Mouse (Mus musculus) CH12.LX (cell line): Measurements from ENCODE around the gene Ckap2l. TPM values are rescaled to one million over a fixed set of nuclear protein-coding genes. Genes with fewer than 3 reads are reported as not detected.

ENCODE experiments used
- DNase-seq: peaks from one replicate; pipeline ENCODE4 v3.0.0-alpha.2; 2013; ENCODE audit errors: extremely low read depth
- H3K27ac ChIP-seq: 2 replicates; pipeline ENCODE4 v1.5.1; 2012; ENCODE audit warnings: low read depth, mild to moderate bottlenecking, control low read depth, moderate library complexity; ENCODE audit not compliant: insufficient read depth
- H3K27me3 ChIP-seq: replicated peaks from 2 replicates; pipeline ENCODE3; 2012; ENCODE audit warnings: inconsistent platforms
- H3K36me3 ChIP-seq, 2 experiments: replicated peaks in 1 of 2; 2 replicates each; pipeline versions ENCODE3 to v1.6.1; 2012; ENCODE audit warnings: inconsistent platforms in 1 of 2, low read length in 1 of 2, mild to moderate bottlenecking in 1 of 2, mixed read lengths in 1 of 2, moderate library complexity in 1 of 2; ENCODE audit not compliant: control insufficient read depth in 1 of 2, insufficient read depth in 1 of 2
- H3K4me1 ChIP-seq, 2 experiments: 2 replicates each; pipeline ENCODE4 v1.6.1; 2012; ENCODE audit warnings: inconsistent platforms in 1 of 2, moderate library complexity in 1 of 2; ENCODE audit not compliant: insufficient read depth in 2 of 2, control insufficient read depth in 1 of 2
- H3K4me2 ChIP-seq: 2 replicates; pipeline ENCODE4 v1.6.1; 2012; ENCODE audit warnings: low read depth, mild to moderate bottlenecking, control low read depth; ENCODE audit not compliant: poor library complexity, insufficient read depth, severe bottlenecking
- H3K4me3 ChIP-seq, 3 experiments: fragments of 150-350 bp in 1 of 3; sonication (generic) in 1 of 3; replicated peaks in 1 of 3; 2 replicates each; pipeline versions ENCODE3 to v1.5.1; 2011 to 2012; ENCODE audit warnings: low read depth in 2 of 3, low read length in 2 of 3, mild to moderate bottlenecking in 2 of 3, moderate library complexity in 2 of 3, control low read depth in 1 of 3, improper control_type of control experiment in 1 of 3, inconsistent platforms in 1 of 3, mixed read lengths in 1 of 3; ENCODE audit not compliant: poor library complexity in 1 of 3
- H3K79me2 ChIP-seq: replicated peaks from 2 replicates; pipeline ENCODE4 v1.6.1; 2012; ENCODE audit warnings: mild to moderate bottlenecking, moderate library complexity; ENCODE audit not compliant: control insufficient read depth, poor library complexity, insufficient read depth, severe bottlenecking; ENCODE audit errors: extremely low read depth
- H3K9ac ChIP-seq: 2 replicates; pipeline ENCODE4 v1.6.1; 2012; ENCODE audit warnings: low read depth, mild to moderate bottlenecking, control low read depth, moderate library complexity; ENCODE audit not compliant: insufficient read depth
- H3K9me3 ChIP-seq: replicated peaks from 2 replicates; pipeline ENCODE3; 2012; ENCODE audit warnings: low read length, inconsistent platforms, mixed read lengths
- CHD1 ChIP-seq: IDR thresholded peaks from 2 replicates; pipeline ENCODE4 v1.6.1; 2012; ENCODE audit warnings: low read depth, low read length, improper control_type of control experiment, inconsistent platforms
- E2F4 ChIP-seq: IDR thresholded peaks from 2 replicates; pipeline ENCODE4 v1.6.1; 2011; ENCODE audit warnings: low read depth, low read length, improper control_type of control experiment; ENCODE audit not compliant: insufficient replicate concordance
- IRF4 ChIP-seq: IDR thresholded peaks from 2 replicates; pipeline ENCODE4 v1.6.1; 2014; ENCODE audit warnings: low read depth, mild to moderate bottlenecking, inconsistent platforms, low read length, improper control_type of control experiment
- JUN ChIP-seq: IDR thresholded peaks from 2 replicates; pipeline ENCODE4 v1.6.1; 2011; ENCODE audit warnings: low read depth, mild to moderate bottlenecking, low read length, improper control_type of control experiment, moderate library complexity; ENCODE audit not compliant: insufficient read depth
- MAFK ChIP-seq: IDR thresholded peaks from 2 replicates; pipeline ENCODE4 v1.6.1; 2011; ENCODE audit warnings: low read length, improper control_type of control experiment; ENCODE audit not compliant: insufficient replicate concordance
- MEF2A ChIP-seq: IDR thresholded peaks from 2 replicates; pipeline ENCODE4 v1.6.1; 2014; ENCODE audit warnings: low read depth, mild to moderate bottlenecking, inconsistent platforms, low read length, improper control_type of control experiment, borderline replicate concordance
- MXI1 ChIP-seq: IDR thresholded peaks from 2 replicates; pipeline ENCODE4 v1.6.1; 2011; ENCODE audit warnings: mild to moderate bottlenecking, low read depth, low read length, improper control_type of control experiment
- NRF1 ChIP-seq: IDR thresholded peaks from 2 replicates; pipeline ENCODE4 v1.6.1; 2014; ENCODE audit warnings: low read depth, mild to moderate bottlenecking, inconsistent platforms, low read length, improper control_type of control experiment, moderate library complexity
- PAX5 ChIP-seq: IDR thresholded peaks from 2 replicates; pipeline ENCODE4 v1.6.1; 2012; ENCODE audit warnings: low read length, inconsistent platforms, mixed read lengths
- POLR2AphosphoS2 ChIP-seq: IDR thresholded peaks from 2 replicates; pipeline ENCODE4 v1.6.1; 2011; ENCODE audit warnings: low read depth, low read length, improper control_type of control experiment
- RAD21 ChIP-seq: IDR thresholded peaks from 2 replicates; pipeline ENCODE4 v1.6.1; 2011; ENCODE audit warnings: low read depth, mild to moderate bottlenecking, low read length, improper control_type of control experiment, moderate library complexity
- USF2 ChIP-seq: conservative IDR thresholded peaks from 2 replicates; pipeline ENCODE4 v1.6.1; 2011; ENCODE audit warnings: low read depth, low read length, improper control_type of control experiment
- dilution Hi-C: fragments of 300-500 bp; cut with MboI; formaldehyde crosslinking; loops from 2 replicates; pipeline ENCODE4 v1.14.3; 2020; ENCODE audit warnings: low sequenced_read_pairs; ENCODE audit not compliant: extremely low pct_unique_long_range_greater_than_20kb, extremely low pct_ligation_motif_present
- in situ Hi-C: fragments of 300-500 bp; cut with MboI; formaldehyde crosslinking; loops from 3 replicates; pipeline ENCODE4 v1.14.3; 2019; ENCODE audit warnings: low sequenced_read_pairs, low pct_ligation_motif_present, low pct_unique_long_range_greater_than_20kb, mixed read lengths
- polyA plus RNA-seq: library from polyadenylated mRNA; unstranded; fragments of >175 nt; gene quantifications from 2 replicates; pipeline ENCODE4 v1.2.1, GENCODE M21; 2012; ENCODE audit warnings: low read depth; ENCODE audit not compliant: insufficient read length
- total RNA-seq, 2 experiments: library from RNA; depleted of rRNA; stranded (reverse); fragments of 300-350 nt in 1 of 2; fragments of >200 nt in 1 of 2; gene quantifications; 2 replicates each; pipeline ENCODE4 v1.2.3; 2012 to 2014

The Ckap2l gene
- total and polyA plus RNA-seq, 3 experiments: 13.3 to 35.6 (median 23.6) TPM

DNA sequence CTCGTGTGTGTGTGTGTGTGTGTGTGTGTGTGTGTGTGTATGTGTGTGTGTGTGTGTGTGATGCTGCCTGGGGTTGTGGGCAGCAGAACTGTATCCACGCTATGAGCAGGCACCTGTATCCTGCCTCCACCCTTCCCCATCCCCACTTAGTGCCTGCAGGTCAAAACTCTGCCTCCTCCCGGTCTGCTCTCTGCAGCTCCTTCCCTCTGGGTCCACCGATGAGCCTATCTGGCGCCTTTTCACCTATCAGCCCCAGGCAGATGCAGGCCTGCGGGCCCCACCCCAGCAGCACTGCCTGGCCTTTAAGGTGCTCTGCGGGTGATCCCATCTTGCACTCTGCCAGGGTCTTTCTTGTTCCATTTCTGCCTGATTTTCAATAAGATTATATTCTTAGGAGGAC lies 69.3 kb downstream of the Ckap2l start:
- H3K36me3 ChIP-seq: no peaks in the 10 kb centered on the region
- H3K4me3 ChIP-seq: no peak overlapping the region
- no peaks in the 10 kb centered on the region for H3K27me3 ChIP-seq
- H3K4me1 ChIP-seq: peaks cover 2 to 6% of the 10 kb centered on the region in 2 experiments; a peak in 2 of 4 replicates
- no peak for DNase-seq
- no peaks in the 10 kb centered on the region for H3K79me2 ChIP-seq
- no peak overlapping the region for H3K9ac ChIP-seq
- dilution Hi-C loops: no loop called here
- TF ChIP-seq JUN (no peak), MEF2A (no peak), IRF4 (no peak), USF2 (no peak), PAX5 (no peak), RAD21 (no peak), E2F4 (no peak)
- no peaks in the 10 kb centered on the region for H3K9me3 ChIP-seq
- in situ Hi-C loops: no loop called here
- H3K27ac ChIP-seq: no peak overlapping the region
- H3K4me2 ChIP-seq: no peak overlapping the region

DNA sequence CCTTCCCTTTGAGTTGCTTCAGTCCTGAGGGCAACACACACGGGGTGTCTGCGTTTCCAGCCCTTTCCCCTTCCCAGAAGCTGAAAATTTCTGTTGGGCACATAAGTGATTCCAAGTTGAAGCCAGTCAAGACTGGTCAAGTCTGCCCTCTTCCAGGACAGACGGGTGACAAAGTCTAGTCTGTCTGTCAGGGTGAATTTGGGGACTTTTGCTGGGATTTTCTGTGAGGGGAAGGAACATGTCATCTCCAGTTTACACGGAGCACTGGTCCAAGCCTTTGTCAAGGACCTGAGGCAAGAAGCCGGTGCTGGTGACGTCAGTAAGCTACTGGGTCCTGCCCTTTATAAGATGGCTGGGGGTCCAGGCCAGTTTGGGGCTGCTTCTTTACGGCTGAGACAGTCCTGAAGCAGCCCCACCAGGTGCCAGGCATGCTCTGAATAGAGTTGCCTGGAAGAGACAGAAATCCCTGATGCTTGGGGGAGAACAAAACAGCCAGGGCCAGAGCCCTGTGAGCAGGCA lies 69.9 kb downstream of the Ckap2l start:
- no peak for DNase-seq
- no peaks in the 10 kb centered on the region for H3K79me2 ChIP-seq
- no peaks in the 10 kb centered on the region for H3K27me3 ChIP-seq
- H3K4me1 ChIP-seq: peaks cover 2 to 6% of the 10 kb centered on the region in 2 experiments; a peak in 2 of 4 replicates
- H3K9me3 ChIP-seq: no peaks in the 10 kb centered on the region
- in situ Hi-C loops: no loop called here
- dilution Hi-C loops: no loop called here
- no peak overlapping the region for H3K4me3 ChIP-seq
- no peak overlapping the region for H3K4me2 ChIP-seq
- H3K27ac ChIP-seq: no peak overlapping the region
- no peak for TF ChIP-seq PAX5
- TF ChIP-seq MAFK: no peak
- no peak for TF ChIP-seq MXI1
- no peak for TF ChIP-seq USF2
- no peaks in the 10 kb centered on the region for H3K36me3 ChIP-seq
- H3K9ac ChIP-seq: no peak overlapping the region

DNA sequence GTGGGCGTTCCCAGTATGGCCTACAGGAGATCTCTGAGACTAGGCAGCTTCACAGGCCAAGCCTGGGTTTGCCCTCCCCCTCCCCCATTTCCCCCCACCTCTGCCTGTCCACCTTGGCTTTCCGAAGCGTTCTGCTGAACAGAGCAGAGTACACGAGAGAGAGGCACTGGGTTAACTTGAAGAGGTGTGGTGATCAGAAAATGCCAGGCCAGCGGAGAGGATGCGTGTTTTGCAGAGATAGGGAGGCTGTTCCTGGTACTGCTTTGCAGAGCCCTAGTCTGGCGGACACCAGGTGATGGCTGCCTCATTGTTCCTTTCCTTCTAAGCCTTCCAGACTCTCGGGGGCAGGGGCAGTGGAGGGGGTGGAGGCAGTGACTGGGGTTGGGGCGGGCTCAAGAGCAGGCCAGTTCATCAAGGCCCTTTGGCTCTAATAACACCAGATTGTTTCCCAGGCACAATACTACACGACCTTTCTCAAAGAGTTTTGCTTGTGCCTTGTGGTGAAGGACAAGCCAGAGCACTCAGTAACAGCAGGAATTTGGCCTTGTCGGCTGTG lies 70.6 kb downstream of the Ckap2l start:
- H3K4me3 ChIP-seq: no peak overlapping the region
- H3K9ac ChIP-seq: no peak overlapping the region
- H3K4me1 ChIP-seq: peaks cover 2 to 6% of the 10 kb centered on the region in 2 experiments; a peak in 2 of 4 replicates
- H3K27me3 ChIP-seq: no peaks in the 10 kb centered on the region
- no peaks in the 10 kb centered on the region for H3K9me3 ChIP-seq
- H3K4me2 ChIP-seq: no peak overlapping the region
- no peaks in the 10 kb centered on the region for H3K36me3 ChIP-seq
- TF ChIP-seq CHD1 (no peak), NRF1 (no peak), POLR2AphosphoS2 (no peak)
- no peak overlapping the region for H3K27ac ChIP-seq
- dilution Hi-C loops: no loop called here
- no peak for DNase-seq
- H3K79me2 ChIP-seq: no peaks in the 10 kb centered on the region
- in situ Hi-C loops: no loop called here
